Mouse (Mus musculus): ENCODE results near the gene Hnrnph1.

- TF ChIP-seq CTCF (IDR thresholded peaks at IDR 0.05; ENCODE audit: control insufficient read depth, insufficient read depth, insufficient replicate concordance, low read depth, low read length): no peak
- TF ChIP-seq POLR2A (IDR thresholded peaks at IDR 0.05; ENCODE audit: control insufficient read depth, low read depth, low read length): no peak
Measured at GRCm38 (mm10) chr11:50328075-50328625, 48.6 kb upstream of the Hnrnph1 start.
